In the genomic region with DNA sequence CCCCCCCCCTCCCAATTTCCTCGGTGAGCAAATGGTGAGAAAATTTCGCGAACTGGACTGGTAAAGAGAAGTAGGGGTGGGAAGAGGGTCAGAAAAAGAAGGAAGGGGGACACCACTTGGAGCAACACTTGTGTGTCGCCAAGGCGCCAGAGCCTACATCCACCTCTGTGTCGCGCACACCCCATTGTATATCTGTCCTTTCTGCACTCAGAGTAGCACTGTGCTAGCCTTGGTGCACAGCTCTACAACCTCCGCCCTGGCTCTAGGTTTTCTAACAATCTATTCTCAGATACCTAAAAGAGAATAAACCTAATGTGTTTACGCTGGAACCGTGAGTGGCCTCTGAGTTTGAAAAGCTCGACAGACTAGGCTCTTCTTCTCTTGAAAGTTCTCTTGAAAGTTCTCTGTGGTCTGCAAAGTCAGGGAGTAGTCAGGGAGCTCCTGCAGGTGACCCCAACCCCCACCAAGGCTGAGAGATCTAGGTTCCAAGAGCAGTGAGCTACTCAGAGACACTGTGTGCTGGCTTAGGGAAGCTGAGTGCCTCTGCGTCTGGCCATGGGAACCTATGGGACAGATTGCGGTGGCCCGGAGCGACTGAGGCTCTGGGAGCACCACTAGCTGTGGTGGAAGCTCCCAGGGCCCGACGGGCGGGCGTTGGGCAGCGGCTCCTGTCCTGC, we compare ENCODE assay signal across 11 mouse cellular contexts. TPM values are rescaled to one million over a fixed set of nuclear protein-coding genes. Genes with fewer than 3 reads are reported as not detected.
DNase-seq lines count a peak whose midpoint lies in the region; ATAC-seq and TF ChIP-seq lines count a peak whose summit lies in the region.
"Had no signal": no experiment of that assay in that cellular context is flagged by ENCODE, and none has a peak within 500 bp of the region (broad histone marks: within the 10 kb centered on the region; RNA-seq: fewer than 3 reads in every experiment).

No protein-coding gene starts in this region.

- no peak for DNase-seq in heart, embryonic 10.5 days (ENCODE audit: low spot score)
- DNase-seq in heart, adult 8-10 months (ENCODE audit: low spot score): no peak
- DNase-seq in forebrain, embryonic 11.5 days (ENCODE audit: low spot score): no peak
- peak; percentile 75 for DNase-seq in intestine, embryonic 14.5 days (ENCODE audit: low spot score)
- DNase-seq in left cerebral cortex, postnatal 10 days (ENCODE audit: extremely low spot score in 1 of 2, low spot score in 2 of 2): no peak
- DNase-seq in cerebellum, adult 9-10 months: no peak

- WGBS in heart, embryonic 10.5 days: 12% methylated on average over 20 of the region's 20 CpGs
- WGBS in forebrain, embryonic 11.5 days: 19% methylated on average over 20 of the region's 20 CpGs
- whole genome bisulfite sequencing in intestine, embryonic 14.5 days: 19% methylated on average over 20 of the region's 20 CpGs

- H3K4me3 ChIP-seq in heart, embryonic 10.5 days: peak overlapping the region; percentile 63
- H3K4me3 ChIP-seq in forebrain, embryonic 11.5 days (ENCODE audit: low read depth, low read length): peak overlapping the region; percentile 37
- H3K4me3 ChIP-seq in intestine, embryonic 14.5 days (ENCODE audit: low read depth, low read length): peak overlapping the region; percentile 38; the same call in 1 of the 2 replicates
- peak overlapping the region; percentile 32 for H3K4me3 ChIP-seq in myocyte

- H3K27me3 ChIP-seq in heart, embryonic 10.5 days (ENCODE audit: insufficient read depth, poor library complexity, severe bottlenecking): peaks cover 42% of the 10 kb centered on the region
- peaks cover 33% of the 10 kb centered on the region for H3K27me3 ChIP-seq in forebrain, embryonic 11.5 days (ENCODE audit: control insufficient read depth, insufficient read depth, low read length)
- peaks cover 46% of the 10 kb centered on the region for H3K27me3 ChIP-seq in intestine, embryonic 14.5 days (replicated peaks; ENCODE audit: control insufficient read depth, insufficient read depth, low read length)
- H3K27me3 ChIP-seq in myocyte (ENCODE audit: control insufficient read depth, insufficient read depth, insufficient read length): no peaks in the 10 kb centered on the region
- H3K27me3 ChIP-seq: CH12.LX had no signal

- H3K4me1 ChIP-seq in heart, embryonic 10.5 days: peaks cover 20% of the 10 kb centered on the region
- H3K4me1 ChIP-seq in forebrain, embryonic 11.5 days (replicated peaks; ENCODE audit: control insufficient read depth, insufficient read depth, low read length): peaks cover 6% of the 10 kb centered on the region; the same call in 1 of the 2 replicates
- H3K4me1 ChIP-seq in intestine, embryonic 14.5 days (replicated peaks; ENCODE audit: control insufficient read depth, insufficient read depth, low read length): peaks cover 4% of the 10 kb centered on the region; the same call in 1 of the 2 replicates

- H3K36me3 ChIP-seq in heart, embryonic 10.5 days: no peaks in the 10 kb centered on the region
- H3K36me3 ChIP-seq in forebrain, embryonic 11.5 days (ENCODE audit: control insufficient read depth, insufficient read depth, low read length): no peaks in the 10 kb centered on the region
- H3K36me3 ChIP-seq in intestine, embryonic 14.5 days (ENCODE audit: control insufficient read depth, insufficient read depth, low read length): no peaks in the 10 kb centered on the region
- H3K36me3 ChIP-seq in myocyte (ENCODE audit: control insufficient read depth, insufficient read depth): no peaks in the 10 kb centered on the region

- intact Hi-C loops in left cerebral cortex, postnatal 10 days (cut with DNase I): no loop called here

- H3K9me3 ChIP-seq in heart, embryonic 10.5 days: no peaks in the 10 kb centered on the region
- no peaks in the 10 kb centered on the region for H3K9me3 ChIP-seq in forebrain, embryonic 11.5 days (ENCODE audit: control insufficient read depth, low read length)
- H3K9me3 ChIP-seq in intestine, embryonic 14.5 days (ENCODE audit: control insufficient read depth, low read length): no peaks in the 10 kb centered on the region

- no peak for TF ChIP-seq POLR2A in myocyte (IDR thresholded peaks at IDR 0.05; ENCODE audit: insufficient read length, low read depth)

- H3K79me2 ChIP-seq in myocyte (ENCODE audit: control insufficient read depth, insufficient read depth): no peaks in the 10 kb centered on the region

- no peak overlapping the region for H3K9ac ChIP-seq in forebrain, embryonic 11.5 days (ENCODE audit: low read length)
- no peak overlapping the region for H3K9ac ChIP-seq in intestine, embryonic 14.5 days (ENCODE audit: low read length)

- peak overlapping the region; percentile 84 for H3K4me2 ChIP-seq in forebrain, embryonic 11.5 days (ENCODE audit: low read depth, low read length, severe bottlenecking)
- peak overlapping the region; percentile 84 for H3K4me2 ChIP-seq in intestine, embryonic 14.5 days (ENCODE audit: low read length)
- H3K4me2 ChIP-seq in myocyte (ENCODE audit: low read depth): peak overlapping the region; percentile 90

- H3ac ChIP-seq in myocyte (ENCODE audit: control insufficient read depth, insufficient read length): no peak overlapping the region

- peak; percentile 34; the same call in 1 of the 2 replicates for ATAC-seq in forebrain, embryonic 11.5 days (replicated peaks; ENCODE audit: low FRiP score)
- ATAC-seq in intestine, embryonic 14.5 days (replicated peaks; ENCODE audit: low FRiP score, low TSS enrichment, low read depth): peak; percentile 10; the same call in 1 of the 2 replicates
- ATAC-seq in erythroblast, adult 5-6 weeks (replicated peaks; ENCODE audit: low FRiP score, poor library complexity, severe bottlenecking): no peak

- peak overlapping the region; percentile 62; the same call in 1 of the 2 replicates for H3K27ac ChIP-seq in heart, embryonic 10.5 days
- H3K27ac ChIP-seq in forebrain, embryonic 11.5 days (ENCODE audit: low read depth, low read length): no peak overlapping the region
- no peak overlapping the region for H3K27ac ChIP-seq in intestine, embryonic 14.5 days (ENCODE audit: low read depth)
- H3K27ac ChIP-seq: macrophage had no signal

TF ChIP-seq in myocyte, 11 proteins besides CTCF, POLR2A, EP300 and RAD21:
- TF ChIP-seq MYOG (IDR thresholded peaks at IDR 0.05; ENCODE audit: control insufficient read depth in 1 of 3, insufficient read depth in 1 of 3, insufficient read length in 2 of 3, low read depth in 2 of 3) (no peak), TCF3 (IDR thresholded peaks at IDR 0.05; ENCODE audit: insufficient read length, low read depth) (no peak), USF1 (IDR thresholded peaks at IDR 0.05; ENCODE audit: low read depth) (no peak), CEBPB (IDR thresholded peaks at IDR 0.05; ENCODE audit: insufficient read depth, poor library complexity, severe bottlenecking) (no peak), MAX (IDR thresholded peaks at IDR 0.05; ENCODE audit: low read depth) (no peak), POLR2AphosphoS2 (IDR thresholded peaks at IDR 0.05; ENCODE audit: insufficient read length, low read depth) (no peak), SRF (IDR thresholded peaks at IDR 0.05; ENCODE audit: control insufficient read depth, insufficient read length, low read depth) (no peak), TCF12 (IDR thresholded peaks at IDR 0.05; ENCODE audit: insufficient read depth, poor library complexity, severe bottlenecking) (no peak), MYOD1 (IDR thresholded peaks at IDR 0.05; ENCODE audit: control insufficient read depth in 1 of 3, insufficient read length in 2 of 3, low read depth in 2 of 3) (no peak), REST (IDR thresholded peaks at IDR 0.05; ENCODE audit: insufficient read depth, insufficient read length) (no peak), E2F4 (IDR thresholded peaks at IDR 0.05; ENCODE audit: insufficient read depth) (no peak)

RNA-seq across cellular contexts. Expression of gene Meox2, which starts 0.5 kb away (rescaled TPM):
- polyA plus RNA-seq in heart, embryonic 10.5 days (2016; fragmentation: Nextera tagmentation; extraction: Ambion mirVana): 0.06 and 0.72 TPM in 2 replicates
- 10 to 100 TPM in 3 of 4 experiments, 1 to 10 TPM in 1; 9.5 to 14.6 (median 12.9) TPM for total RNA-seq in heart, adult 8-10 months (2022)
- polyA plus RNA-seq in forebrain, embryonic 11.5 days (2014; fragmentation: Nextera tagmentation; extraction: Ambion mirVana): 0.15 and 0.33 TPM in 2 replicates
- 1.6 and 1.7 TPM in 2 replicates for polyA plus RNA-seq in intestine, embryonic 14.5 days (2014; fragmentation: Nextera tagmentation; extraction: Ambion mirVana)
- 0.08 TPM for polyA plus RNA-seq in myocyte (2012; fragmentation: generic; extraction: Trizol)
- total RNA-seq in left cerebral cortex, postnatal 10 days (2021): not detected
- total RNA-seq in erythroblast, adult 5-6 weeks (2015; ENCODE audit: low replicate concordance): not detected in 2 replicates
- not detected in 2 replicates for total RNA-seq in erythroblast, adult 5-6 weeks (2017; ENCODE audit: low replicate concordance)
- total RNA-seq: CH12.LX had no signal
- polyA plus RNA-seq: cortical plate, adult 2 months; macrophage had no signal
